Mouse (Mus musculus) liver, adult 2 months (tissue): ENCODE measurements around the gene Ciita.

Experiments used
- CTCF ChIP-seq: fragments of 200-500 bp; IDR thresholded peaks from 2 replicates; pipeline ENCODE4 v1.5.1; 2011; ENCODE audit warnings: low read depth, low read length, control low read depth
- POLR2A ChIP-seq: fragments of 200-500 bp; IDR thresholded peaks from 2 replicates; pipeline ENCODE4 v1.6.1; 2011; ENCODE audit warnings: low read length, control low read depth; ENCODE audit not compliant: insufficient read depth; ENCODE audit errors: extremely low read depth

DNA sequence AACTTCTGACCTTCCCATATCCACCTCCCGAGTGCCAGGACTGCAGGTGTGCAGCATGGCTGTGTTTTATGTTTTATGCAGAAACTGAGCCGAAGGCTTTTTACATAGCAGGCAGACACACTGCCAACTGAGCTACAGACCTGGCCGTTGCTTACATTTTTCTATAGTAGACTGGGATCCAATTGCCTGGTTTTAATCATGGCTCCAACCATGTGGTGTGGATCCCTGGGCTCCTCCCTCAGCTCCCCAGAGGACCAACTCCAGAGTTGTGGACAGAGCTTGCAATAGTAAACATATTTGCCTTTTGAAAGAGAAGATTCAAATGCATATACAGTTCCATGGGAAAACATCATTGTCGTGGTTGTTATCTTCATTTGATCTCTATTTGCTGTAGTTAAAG is 71.7 kb downstream of the Ciita start:
- TF ChIP-seq CTCF (no peak), POLR2A (no peak)
